Mouse (Mus musculus) embryonic facial prominence, embryonic 14.5 days (tissue): ENCODE measurements around the gene Znrf1. TPM values are rescaled to one million over a fixed set of nuclear protein-coding genes. Genes with fewer than 3 reads are reported as not detected.
"Not testable (repeated sequence)": the region's sequence is repeated elsewhere in the genome, so short reads cannot be mapped to it uniquely, and the experiment has no call there.

Experiments
- ATAC-seq: fragments of 200-750 bp; cut with Nextera tagmentation; 2 replicates; pipeline ENCODE4 v1.8.0; 2017; ENCODE audit warnings: low read depth, moderate number of reproducible peaks, moderate TSS enrichment
- DNase-seq: peaks from one replicate; pipeline ENCODE4 v3.0.0-alpha.2; 2015; ENCODE audit warnings: low spot score
- H3K27ac ChIP-seq: fragments of 300-500 bp; sonication (generic); replicated peaks from 2 replicates; pipeline ENCODE4 v1.5.1; 2014; ENCODE audit warnings: low read depth, mild to moderate bottlenecking, low read length, moderate library complexity
- H3K27me3 ChIP-seq: fragments of 300-500 bp; sonication (generic); replicated peaks from 2 replicates; pipeline ENCODE4 v1.6.1; 2014; ENCODE audit warnings: low read length; ENCODE audit not compliant: control insufficient read depth, insufficient read depth
- H3K36me3 ChIP-seq: fragments of 300-500 bp; sonication (generic); 2 replicates; pipeline ENCODE4 v1.6.1; 2014; ENCODE audit warnings: low read length, mixed read lengths; ENCODE audit not compliant: control insufficient read depth, insufficient read depth
- H3K4me1 ChIP-seq: fragments of 300-500 bp; sonication (generic); 2 replicates; pipeline ENCODE4 v1.6.1; 2014; ENCODE audit warnings: antibody characterized with exemption, low read length; ENCODE audit not compliant: control insufficient read depth, insufficient read depth
- H3K4me2 ChIP-seq: fragments of 300-500 bp; sonication (generic); 2 replicates; pipeline ENCODE4 v1.6.1; 2014; ENCODE audit warnings: low read depth, mild to moderate bottlenecking, low read length, moderate library complexity, mixed read lengths
- H3K4me3 ChIP-seq: fragments of 300-500 bp; sonication (generic); 2 replicates; pipeline ENCODE4 v1.5.1; 2014; ENCODE audit warnings: low read depth, mild to moderate bottlenecking, low read length
- H3K9ac ChIP-seq: fragments of 300-500 bp; sonication (generic); 2 replicates; pipeline ENCODE4 v1.6.1; 2014; ENCODE audit warnings: low read depth, mild to moderate bottlenecking, low read length, moderate library complexity, mixed read lengths
- H3K9me3 ChIP-seq: fragments of 300-500 bp; sonication (generic); 2 replicates; pipeline ENCODE4 v1.6.1; 2016; ENCODE audit warnings: low read length; ENCODE audit not compliant: control insufficient read depth
- WGBS: fragments of 180-500 bp; shearing (Covaris S2); extraction: QIAGEN DNeasy Blood & Tissue Kit; methylation state at CpG from one replicate; pipeline ENCODE4 v1.1.7; 2014; 5-methylcytosine and 5-hydroxymethylcytosine counted together
- polyA plus RNA-seq: library from polyadenylated mRNA; unstranded; fragments of >200 nt; fragmentation: Nextera tagmentation; extraction: Ambion mirVana; gene quantifications from 2 replicates; pipeline ENCODE4 v1.2.1, GENCODE M21; 2014

The Znrf1 gene
- polyA plus RNA-seq: 35.6 and 39.1 TPM in 2 replicates

DNA sequence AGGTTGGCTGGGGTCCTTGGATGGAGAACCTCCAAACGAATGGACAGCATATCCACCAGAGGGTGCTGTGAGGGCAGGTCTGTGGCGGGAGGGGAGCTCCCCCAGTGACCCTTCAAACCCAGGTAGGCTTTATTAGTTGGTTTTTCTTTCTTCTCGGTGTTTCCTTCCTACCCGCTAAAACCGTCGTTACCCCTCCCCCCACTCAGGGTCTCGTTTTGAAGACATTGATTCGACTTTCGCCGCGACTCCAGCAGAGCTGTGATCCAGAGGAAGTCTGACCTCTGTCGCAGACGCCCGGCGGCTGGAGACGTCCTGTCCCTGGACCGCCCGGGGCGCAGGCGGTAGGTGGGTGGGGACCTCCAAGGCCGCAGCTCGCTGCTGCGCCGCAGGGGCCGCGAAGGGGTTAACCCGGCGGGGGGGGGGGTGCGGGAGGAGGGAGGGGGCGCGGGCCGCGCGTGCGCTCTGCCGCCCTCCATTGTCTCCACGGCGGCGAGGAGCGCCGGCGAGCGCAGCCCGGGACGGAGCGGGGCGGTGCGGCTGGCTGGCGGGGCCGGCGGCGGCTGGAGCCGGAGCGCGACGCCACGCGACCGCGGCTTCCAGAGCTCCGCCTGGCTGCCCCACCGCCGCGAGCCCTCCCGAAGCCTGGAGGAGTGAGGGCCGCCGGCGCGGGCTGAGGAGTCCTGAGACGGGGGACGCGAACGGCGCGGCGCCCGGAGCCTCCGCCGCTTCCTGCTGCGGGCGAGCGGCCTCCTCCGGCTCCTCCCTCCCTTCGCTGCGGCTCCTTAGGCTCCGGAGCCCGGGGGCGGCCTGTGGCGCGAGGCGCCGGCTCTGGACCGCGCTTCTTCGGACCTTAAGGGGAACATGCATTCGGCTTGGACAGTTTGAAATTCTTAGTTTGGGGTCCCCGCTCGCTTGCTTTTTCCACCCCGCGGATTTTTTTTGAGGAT is at the start of gene Znrf1:
Znrf1 (plus strand) TSS at position 67 of the 947 bp plus-strand sequence.
- peak within 1 kb of the TSS; percentile 96 for H3K9ac ChIP-seq
- peak within 1 kb of the TSS; percentile 94 for H3K27ac ChIP-seq
- under 1% methylated on average over 30 of the region's 100 CpGs for WGBS
- H3K9me3 ChIP-seq: no peaks in the 10 kb centered on the region
- peaks cover 5% of the 10 kb centered on the region; the same call in 1 of the 2 replicates for H3K36me3 ChIP-seq
- ATAC-seq (peak; percentile 92), DNase-seq (peak; percentile 88)
- H3K4me2 ChIP-seq: peak within 1 kb of the TSS; percentile 71
- H3K27me3 ChIP-seq: no peaks in the 10 kb centered on the region
- peaks cover 28% of the 10 kb centered on the region for H3K4me1 ChIP-seq
- H3K4me3 ChIP-seq: peak within 1 kb of the TSS; percentile 93

DNA sequence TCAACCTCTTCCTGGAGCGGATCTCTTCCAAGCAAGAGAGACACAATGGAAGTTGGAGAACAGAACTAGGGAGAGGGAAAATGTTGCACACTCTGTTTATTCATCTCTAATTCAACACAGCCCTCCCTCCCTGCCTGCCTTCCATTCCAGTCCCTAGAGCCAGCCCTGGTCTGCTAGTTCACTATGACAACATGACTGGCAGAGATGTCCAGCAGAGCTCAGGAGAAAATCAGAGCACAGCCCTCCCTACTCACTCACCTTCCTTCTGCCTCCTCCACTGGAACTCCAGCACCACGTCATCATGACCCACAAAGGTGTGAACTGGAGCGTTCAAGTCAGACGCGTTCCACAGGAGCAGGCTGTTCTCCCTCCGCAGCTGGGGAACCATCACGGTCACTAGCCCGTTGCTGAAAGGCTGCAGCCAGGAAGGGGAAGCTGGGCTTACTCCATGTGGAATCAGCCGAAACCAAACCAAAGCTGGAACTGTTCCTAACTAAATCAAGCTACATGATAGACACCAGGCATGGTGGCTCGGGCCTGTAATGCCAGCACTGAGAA is 45.8 kb upstream of the Znrf1 start:
- no peaks in the 10 kb centered on the region for H3K27me3 ChIP-seq
- no peak overlapping the region for H3K9ac ChIP-seq
- H3K9me3 ChIP-seq: no peaks in the 10 kb centered on the region
- H3K4me3 ChIP-seq: no peak overlapping the region
- peak; percentile 18; the same call in 1 of the 2 replicates for ATAC-seq
- H3K4me2 ChIP-seq: no peak overlapping the region
- DNase-seq: peak; percentile 26
- H3K27ac ChIP-seq: 0 out of 2 replicates have a peak overlapping the region, but pooled peaks have one; percentile 5
- H3K36me3 ChIP-seq: peaks cover 28% of the 10 kb centered on the region; the same call in 1 of the 2 replicates
- H3K4me1 ChIP-seq: no peaks in the 10 kb centered on the region
- WGBS: 78% methylated on average over 10 of the region's 10 CpGs

DNA sequence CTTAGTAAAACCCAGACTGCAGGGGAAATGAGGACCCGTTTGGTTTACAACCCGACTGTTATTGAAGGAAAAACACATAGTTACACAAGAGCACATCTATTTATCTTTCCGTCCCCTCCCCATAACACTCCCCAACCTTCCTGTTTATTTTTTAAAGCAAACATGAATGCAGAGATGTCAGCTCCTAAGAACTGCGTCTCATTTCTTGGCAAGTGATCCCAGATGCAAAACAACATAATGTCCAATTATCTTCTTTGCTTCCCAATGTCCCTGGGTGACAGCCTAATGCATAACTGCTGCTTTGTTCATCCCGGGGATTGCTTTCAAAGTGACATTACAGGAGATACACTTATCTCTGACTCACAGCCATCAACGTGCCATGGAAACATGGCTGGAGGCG is 44.7 kb upstream of the Znrf1 start:
- Histone ChIP-seq H3K27ac (0 out of 2 replicates have a peak overlapping the region, but pooled peaks have one; percentile 8), H3K4me2 (no peak overlapping the region), H3K9me3 (no peaks in the 10 kb centered on the region), H3K4me1 (no peaks in the 10 kb centered on the region), H3K36me3 (peaks cover 29% of the 10 kb centered on the region; the same call in 1 of the 2 replicates), H3K9ac (no peak overlapping the region), H3K4me3 (no peak overlapping the region), H3K27me3 (no peaks in the 10 kb centered on the region)
- ATAC-seq (no peak), DNase-seq (no peak)
- WGBS: 68% methylated on average over 7 of the region's 7 CpGs

DNA sequence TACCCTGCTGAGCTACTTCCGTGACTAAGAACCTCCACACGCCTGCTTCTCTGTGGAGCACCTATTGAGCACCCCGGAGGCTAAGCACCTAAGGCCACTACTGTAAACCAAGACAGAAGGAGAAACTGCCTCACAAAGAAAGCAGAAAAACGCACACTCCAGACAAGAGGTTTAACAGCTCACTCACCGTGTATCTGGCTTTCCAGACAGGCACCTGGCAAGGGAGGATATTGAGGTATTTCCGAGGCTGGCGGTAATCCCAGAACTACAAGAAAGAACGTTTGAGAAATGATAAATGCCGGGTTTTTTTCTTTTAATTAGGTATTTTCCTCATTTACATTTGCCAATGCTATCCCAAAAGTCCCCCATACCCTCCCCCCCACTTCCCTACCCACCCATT is 43.4 kb upstream of the Znrf1 start:
- Histone ChIP-seq H3K36me3 (peaks cover 28% of the 10 kb centered on the region; the same call in 1 of the 2 replicates), H3K4me1 (no peaks in the 10 kb centered on the region), H3K9ac (no peak overlapping the region), H3K9me3 (no peaks in the 10 kb centered on the region), H3K27me3 (no peaks in the 10 kb centered on the region), H3K4me2 (no peak overlapping the region), H3K4me3 (no peak overlapping the region), H3K27ac (no peak overlapping the region)
- ATAC-seq (no peak), DNase-seq (peak; percentile 38)
- WGBS: 83% methylated on average over 9 of the region's 9 CpGs

DNA sequence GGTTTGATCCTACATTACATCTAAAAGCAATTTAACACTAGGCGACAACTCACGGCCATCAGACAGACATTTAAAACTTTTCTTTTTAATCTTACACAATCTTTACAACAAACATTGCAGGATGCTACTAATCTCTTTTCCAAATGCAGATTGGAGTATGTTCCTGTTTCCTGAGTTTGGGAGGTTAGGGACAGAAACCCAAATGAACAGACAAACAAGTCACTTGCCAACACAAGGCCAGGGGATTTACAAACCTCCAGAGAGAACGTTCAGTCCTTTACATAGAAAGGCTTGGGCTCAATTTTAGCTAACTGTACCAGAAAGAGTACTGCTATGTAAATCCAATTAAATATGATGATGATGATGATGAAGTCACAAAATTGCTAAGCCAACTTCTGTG is 42.7 kb upstream of the Znrf1 start:
- ATAC-seq (no peak), DNase-seq (no peak)
- WGBS: 88% methylated on average over 3 of the region's 3 CpGs
- no peak overlapping the region for H3K27ac ChIP-seq
- H3K36me3 ChIP-seq: peaks cover 34% of the 10 kb centered on the region; the same call in 1 of the 2 replicates
- no peaks in the 10 kb centered on the region for H3K9me3 ChIP-seq
- no peaks in the 10 kb centered on the region for H3K4me1 ChIP-seq
- no peak overlapping the region for H3K4me3 ChIP-seq
- no peak overlapping the region for H3K4me2 ChIP-seq
- H3K27me3 ChIP-seq: no peaks in the 10 kb centered on the region
- no peak overlapping the region for H3K9ac ChIP-seq

- no peak for DNase-seq
- no peak overlapping the region for H3K27ac ChIP-seq
Observed at GRCm38 (mm10) chr8:111496326-111496725, 39.6 kb upstream of the Znrf1 start.

DNA sequence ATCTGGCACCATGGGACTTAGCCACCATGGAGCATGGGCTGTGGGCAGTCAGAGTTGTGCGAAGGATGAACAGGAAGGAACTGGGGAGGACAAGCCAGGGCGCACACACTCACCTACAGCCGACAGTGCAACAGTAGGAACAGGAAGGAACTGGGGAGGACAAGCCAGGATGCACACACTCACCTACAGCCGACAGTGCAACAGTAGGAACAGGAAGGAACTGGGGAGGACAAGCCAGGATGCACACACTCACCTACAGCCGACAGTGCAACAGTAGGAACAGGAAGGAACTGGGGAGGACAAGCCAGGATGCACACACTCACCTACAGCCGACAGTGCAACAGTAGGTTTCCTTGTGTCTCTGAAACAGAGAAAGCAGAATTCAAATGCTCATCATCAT is 37.6 kb upstream of the Znrf1 start:
- not testable (repeated sequence) for ATAC-seq

More at GRCm38 (mm10) chr8:111496326-111496725, 39.6 kb upstream of the Znrf1 start:
- no peak for ATAC-seq
- H3K4me2 ChIP-seq: no peak overlapping the region
- 83% methylated on average over 7 of the region's 7 CpGs for WGBS
- peaks cover 52% of the 10 kb centered on the region; the same call in 1 of the 2 replicates for H3K36me3 ChIP-seq
- H3K27me3 ChIP-seq: no peaks in the 10 kb centered on the region
- H3K4me1 ChIP-seq: no peaks in the 10 kb centered on the region
- H3K4me3 ChIP-seq: no peak overlapping the region
- no peak overlapping the region for H3K9ac ChIP-seq
- H3K9me3 ChIP-seq: no peaks in the 10 kb centered on the region

DNA sequence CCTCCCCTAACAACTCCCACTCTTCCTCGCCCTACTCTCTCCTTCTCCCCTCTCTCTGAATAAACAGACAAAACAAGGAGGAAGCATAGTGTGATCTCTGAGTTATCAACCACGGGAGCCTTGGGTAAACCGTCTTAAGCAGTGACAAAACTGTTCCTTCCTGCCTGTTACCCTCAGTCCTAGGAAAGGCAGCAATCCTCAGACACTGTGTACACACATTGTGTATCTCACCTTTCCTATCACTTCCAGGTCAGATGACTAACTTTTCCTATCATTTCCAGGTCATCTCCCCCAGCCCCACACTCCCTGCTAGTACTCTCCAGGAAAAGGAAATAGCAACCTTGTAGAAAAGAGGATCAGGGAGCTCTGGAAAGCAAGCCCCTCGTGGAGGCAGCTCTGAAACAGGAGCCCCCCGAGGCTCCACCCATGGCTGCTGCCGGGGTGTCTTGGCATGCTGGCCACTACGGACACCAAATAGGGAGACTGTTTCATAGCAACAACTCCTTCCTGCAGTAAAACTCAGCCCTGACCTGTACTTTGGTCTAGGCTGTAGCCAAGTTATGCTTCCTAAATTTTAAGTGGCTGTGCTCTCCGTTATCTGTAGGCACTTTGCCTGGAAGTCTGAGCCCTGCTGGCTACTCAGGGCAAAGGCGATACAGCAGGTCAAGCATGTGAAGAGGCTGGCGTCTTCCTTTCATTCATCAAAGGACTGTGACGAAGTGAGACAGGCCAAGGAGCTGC is 34.0 kb upstream of the Znrf1 start:
- H3K36me3 ChIP-seq: peaks cover 42% of the 10 kb centered on the region; the same call in 1 of the 2 replicates
- H3K27me3 ChIP-seq: no peaks in the 10 kb centered on the region
- H3K4me3 ChIP-seq: no peak overlapping the region
- H3K4me1 ChIP-seq: no peaks in the 10 kb centered on the region
- no peaks in the 10 kb centered on the region for H3K9me3 ChIP-seq
- H3K4me2 ChIP-seq: no peak overlapping the region
- DNase-seq: no peak
- 66% methylated on average over 11 of the region's 11 CpGs for WGBS
- ATAC-seq: no peak
- no peak overlapping the region for H3K9ac ChIP-seq
- H3K27ac ChIP-seq: no peak overlapping the region

More for the DNA sequence above, 37.6 kb upstream of the Znrf1 start:
- not testable (repeated sequence) for H3K9ac ChIP-seq, H3K4me1 ChIP-seq, H3K27ac ChIP-seq, DNase-seq, H3K4me2 ChIP-seq, H3K4me3 ChIP-seq, H3K9me3 ChIP-seq, H3K27me3 ChIP-seq
- peaks cover 54% of the 10 kb centered on the region; the same call in 1 of the 2 replicates for H3K36me3 ChIP-seq
- 89% methylated on average over 4 of the region's 6 CpGs for WGBS
